Mouse (Mus musculus) MEL (cell line): Measurements from ENCODE around the gene Aknad1. TPM values are rescaled to one million over a fixed set of nuclear protein-coding genes. Genes with fewer than 3 reads are reported as not detected.

Experiments used
- DNase-seq: peaks from one replicate; pipeline ENCODE4 v3.0.0; 2011; ENCODE audit warnings: low read depth, low spot score
- H3K27ac ChIP-seq: 2 replicates; pipeline ENCODE4 v1.5.1; 2012; ENCODE audit warnings: low read depth, mild to moderate bottlenecking, control low read depth, low read length, moderate library complexity; ENCODE audit not compliant: control insufficient read depth
- H3K27me3 ChIP-seq, 2 experiments: fragments of 150-350 bp in 1 of 2; sonication (generic) in 1 of 2; 2 replicates each; pipeline ENCODE4 v1.6.1; 2012; ENCODE audit warnings: low read length in 2 of 2, mild to moderate bottlenecking in 2 of 2, improper control_type of control experiment in 1 of 2, moderate library complexity in 1 of 2; ENCODE audit not compliant: insufficient read depth in 2 of 2, control insufficient read depth in 1 of 2
- H3K36me3 ChIP-seq, 2 experiments: 2 replicates each; pipeline ENCODE4 v1.6.1; 2012 to 2014; ENCODE audit warnings: low read length in 2 of 2, improper control_type of control experiment in 1 of 2, inconsistent platforms in 1 of 2, mild to moderate bottlenecking in 1 of 2; ENCODE audit not compliant: insufficient read depth in 2 of 2, control insufficient read depth in 1 of 2
- H3K4me1 ChIP-seq, 2 experiments: fragments of 150-350 bp in 1 of 2; sonication (generic) in 1 of 2; 2 replicates each; pipeline ENCODE4 v1.6.1; 2012; ENCODE audit warnings: low read length in 2 of 2, improper control_type of control experiment in 1 of 2, mild to moderate bottlenecking in 1 of 2; ENCODE audit not compliant: insufficient read depth in 2 of 2, control insufficient read depth in 1 of 2
- H3K4me3 ChIP-seq, 2 experiments: fragments of 150-350 bp in 1 of 2; sonication (generic) in 1 of 2; 2 replicates each; pipeline ENCODE4 v1.5.1; 2012; ENCODE audit warnings: low read depth in 2 of 2, low read length in 2 of 2, mild to moderate bottlenecking in 2 of 2, moderate library complexity in 2 of 2, control low read depth in 1 of 2, improper control_type of control experiment in 1 of 2; ENCODE audit not compliant: control insufficient read depth in 1 of 2, insufficient read depth in 1 of 2
- H3K79me2 ChIP-seq: 2 replicates; pipeline ENCODE4 v1.6.1; 2012; ENCODE audit warnings: mild to moderate bottlenecking, low read length, moderate library complexity; ENCODE audit not compliant: control insufficient read depth, poor library complexity, insufficient read depth
- H3K9ac ChIP-seq: 2 replicates; pipeline ENCODE4 v1.6.1; 2012; ENCODE audit warnings: low read depth, mild to moderate bottlenecking, control low read depth, low read length, moderate library complexity; ENCODE audit not compliant: control insufficient read depth, poor library complexity, severe bottlenecking
- H3K9me3 ChIP-seq: fragments of 150-350 bp; sonication (generic); replicated peaks from 2 replicates; pipeline ENCODE4 v1.6.1; 2012; ENCODE audit warnings: mild to moderate bottlenecking, low read length, improper control_type of control experiment, moderate library complexity; ENCODE audit not compliant: insufficient read depth
- BHLHE40 ChIP-seq: IDR thresholded peaks from 2 replicates; pipeline ENCODE4 v1.6.1; 2012; ENCODE audit warnings: low read depth, mild to moderate bottlenecking, inconsistent platforms, low read length, improper control_type of control experiment, borderline replicate concordance
- CHD2 ChIP-seq: IDR thresholded peaks from 2 replicates; pipeline ENCODE4 v1.6.1; 2011; ENCODE audit warnings: low read length, improper control_type of control experiment
- ETS1 ChIP-seq: IDR thresholded peaks from 2 replicates; pipeline ENCODE4 v1.6.1; 2012; ENCODE audit warnings: low read depth, mild to moderate bottlenecking, inconsistent platforms, low read length, improper control_type of control experiment, moderate library complexity
- GATA1 ChIP-seq: IDR thresholded peaks from 2 replicates; pipeline ENCODE4 v1.6.1; 2011; ENCODE audit warnings: low read depth, low read length, improper control_type of control experiment
- KAT2A ChIP-seq: conservative IDR thresholded peaks from 2 replicates; pipeline ENCODE4 v1.6.1; 2012; ENCODE audit warnings: low read depth, low read length, improper control_type of control experiment, inconsistent platforms
- MAX ChIP-seq: IDR thresholded peaks from 2 replicates; pipeline ENCODE4 v1.6.1; 2011; ENCODE audit warnings: low read length, improper control_type of control experiment
- MAZ ChIP-seq: IDR thresholded peaks from 2 replicates; pipeline ENCODE4 v1.6.1; 2012; ENCODE audit warnings: low read depth, mild to moderate bottlenecking, inconsistent platforms, low read length, improper control_type of control experiment
- NELFE ChIP-seq: IDR thresholded peaks from 2 replicates; pipeline ENCODE4 v1.6.1; 2011; ENCODE audit warnings: low read depth, low read length, improper control_type of control experiment
- POLR2A ChIP-seq, 2 experiments: IDR thresholded peaks; 2 replicates each; pipeline ENCODE4 v1.6.1; 2011 to 2012; ENCODE audit warnings: low read length in 2 of 2, mild to moderate bottlenecking in 2 of 2, control low read depth in 1 of 2, improper control_type of control experiment in 1 of 2, low read depth in 1 of 2, moderate library complexity in 1 of 2; ENCODE audit not compliant: control insufficient read depth in 1 of 2, insufficient read depth in 1 of 2, poor library complexity in 1 of 2
- TBP ChIP-seq: IDR thresholded peaks from 2 replicates; pipeline ENCODE4 v1.8.0; 2011; ENCODE audit warnings: low read depth, low read length, improper control_type of control experiment
- TCF12 ChIP-seq: IDR thresholded peaks from 2 replicates; pipeline ENCODE4 v1.6.1; 2014; ENCODE audit warnings: low read depth, mild to moderate bottlenecking, inconsistent platforms, low read length, improper control_type of control experiment, moderate library complexity
- UBTF ChIP-seq: IDR thresholded peaks from 2 replicates; pipeline ENCODE4 v1.6.1; 2012; ENCODE audit warnings: low read depth, mild to moderate bottlenecking, inconsistent platforms, low read length, improper control_type of control experiment, moderate library complexity, borderline replicate concordance; ENCODE audit not compliant: insufficient read depth
- USF1 ChIP-seq: IDR thresholded peaks from 2 replicates; pipeline ENCODE4 v1.6.1; 2014; ENCODE audit warnings: low read depth, mild to moderate bottlenecking, inconsistent platforms, low read length, improper control_type of control experiment, moderate library complexity
- USF2 ChIP-seq, 2 experiments: IDR thresholded peaks; 2 replicates each; pipeline ENCODE4 v1.6.1; 2011 to 2012; ENCODE audit warnings: improper control_type of control experiment in 2 of 2, low read length in 2 of 2, borderline replicate concordance in 1 of 2, inconsistent platforms in 1 of 2, low read depth in 1 of 2, mild to moderate bottlenecking in 1 of 2; ENCODE audit not compliant: insufficient read depth in 1 of 2
- ZC3H11A ChIP-seq: IDR thresholded peaks from 2 replicates; pipeline ENCODE4 v1.6.1; 2012; ENCODE audit warnings: low read depth, mild to moderate bottlenecking, inconsistent platforms, low read length, improper control_type of control experiment
- ZKSCAN1 ChIP-seq: IDR thresholded peaks from 2 replicates; pipeline ENCODE4 v1.6.1; 2012; ENCODE audit warnings: low read depth, mild to moderate bottlenecking, inconsistent platforms, low read length, improper control_type of control experiment, moderate library complexity
- ZMIZ1 ChIP-seq: IDR thresholded peaks from 2 replicates; pipeline ENCODE4 v1.6.1; 2012; ENCODE audit warnings: low read depth, mild to moderate bottlenecking, inconsistent platforms, low read length, improper control_type of control experiment, moderate library complexity
- polyA plus RNA-seq, 2 experiments: library from polyadenylated mRNA; stranded (reverse) in 1 of 2; unstranded in 1 of 2; fragments of >175 nt in 1 of 2; fragments of >200 nt in 1 of 2; gene quantifications; 2 replicates each; pipeline versions ENCODE4 v1.2.1 to v1.2.4; 2012; ENCODE audit warnings: low replicate concordance in 2 of 2, low read depth in 1 of 2; ENCODE audit not compliant: insufficient read length in 2 of 2, insufficient read depth in 1 of 2, missing spikeins in 1 of 2
- total RNA-seq: library from RNA; depleted of rRNA; stranded (reverse); fragments of 300-350 nt; gene quantifications from 2 replicates; pipeline ENCODE4 v1.2.3, GENCODE M21; 2012

Aknad1 gene
- total and polyA plus RNA-seq, 3 experiments: 0.06 TPM; not detected in 2

DNA sequence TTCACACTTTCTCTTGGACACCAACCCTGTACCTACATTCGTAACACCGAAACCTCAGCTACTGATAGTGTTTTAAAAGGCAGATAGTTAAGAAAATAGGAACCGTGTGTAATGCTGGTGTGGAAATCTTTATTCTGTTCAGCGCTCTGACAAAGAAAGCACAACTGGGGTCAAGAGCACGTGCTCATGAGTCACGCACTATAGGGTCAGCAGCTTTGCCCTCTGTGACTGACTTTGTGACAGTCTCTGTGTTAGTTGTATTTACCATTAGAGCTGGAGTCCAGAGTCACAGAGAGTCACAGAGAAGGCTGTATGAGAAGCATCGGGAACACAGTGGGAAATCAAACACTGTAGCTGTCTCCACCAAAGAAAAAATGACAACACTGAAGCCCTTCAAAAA is 27.5 kb downstream of the Aknad1 start:
- TF ChIP-seq NELFE (no peak), ZC3H11A (no peak), UBTF (no peak)

DNA sequence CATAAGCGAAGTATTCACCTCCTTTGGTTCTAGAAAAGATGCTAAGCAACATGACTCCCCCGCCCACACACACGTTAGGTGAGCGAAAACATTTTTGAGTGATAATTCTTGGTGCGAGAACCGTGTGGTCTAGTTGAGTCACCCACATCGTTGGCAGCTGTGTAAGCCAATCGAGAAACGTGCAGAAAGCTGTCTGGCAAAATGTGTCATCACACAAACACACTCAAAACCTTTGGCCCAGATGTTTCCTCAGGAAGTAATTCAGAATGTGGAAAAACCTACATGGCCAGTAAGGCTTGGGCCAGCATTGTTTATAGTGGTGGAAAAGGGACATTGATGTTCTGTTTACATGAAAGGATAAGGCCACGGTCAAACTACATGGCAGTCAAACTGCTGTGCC is 28.0 kb downstream of the Aknad1 start:
- Histone ChIP-seq H3K9ac (no peak overlapping the region), H3K36me3 (no peaks in the 10 kb centered on the region), H3K4me1 (no peaks in the 10 kb centered on the region), H3K27me3 (no peaks in the 10 kb centered on the region), H3K9me3 (no peaks in the 10 kb centered on the region), H3K79me2 (no peaks in the 10 kb centered on the region), H3K27ac (no peak overlapping the region), H3K4me3 (no peak overlapping the region)
- DNase-seq: no peak
- TF ChIP-seq TCF12 (no peak), BHLHE40 (no peak), MAZ (no peak), TBP (no peak), ZMIZ1 (no peak)

More for the DNA sequence above, 27.5 kb downstream of the Aknad1 start:
- Histone ChIP-seq H3K9me3 (no peaks in the 10 kb centered on the region), H3K27ac (no peak overlapping the region), H3K4me1 (no peaks in the 10 kb centered on the region), H3K27me3 (no peaks in the 10 kb centered on the region), H3K4me3 (no peak overlapping the region), H3K36me3 (no peaks in the 10 kb centered on the region), H3K9ac (no peak overlapping the region), H3K79me2 (no peaks in the 10 kb centered on the region)
- no peak for DNase-seq

DNA sequence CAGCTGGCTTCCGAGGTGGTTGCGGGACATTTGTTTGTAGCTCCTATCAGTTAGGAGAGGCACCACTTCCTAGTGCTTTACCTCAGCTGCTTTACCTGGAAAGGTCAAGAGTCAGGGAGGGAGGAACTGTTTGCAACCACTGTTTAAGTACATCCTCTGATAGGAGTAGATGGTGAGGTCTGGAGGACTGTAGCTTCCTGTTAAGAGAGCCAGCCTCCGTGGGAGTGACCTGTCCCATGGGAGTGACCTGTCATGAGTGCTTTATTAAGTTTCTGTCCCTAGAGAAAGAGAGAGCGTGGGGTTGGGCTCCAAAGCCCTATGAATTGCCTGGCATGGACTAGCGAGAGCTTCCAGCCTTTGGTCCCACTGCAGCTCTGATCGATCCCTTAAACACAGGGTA is 30.1 kb downstream of the Aknad1 start:
- Histone ChIP-seq H3K27ac (no peak overlapping the region), H3K4me3 (no peak overlapping the region)
- TF ChIP-seq MAX (no peak), KAT2A (no peak), ETS1 (no peak), POLR2A (IDR thresholded peaks at IDR 0.05; ENCODE audit: control insufficient read depth in 1 of 2, insufficient read depth in 1 of 2, low read depth in 1 of 2, low read length in 2 of 2, poor library complexity in 1 of 2) (no peak), USF1 (no peak), ZKSCAN1 (no peak), USF2 (IDR thresholded peaks at IDR 0.05; ENCODE audit: borderline replicate concordance in 1 of 2, insufficient read depth in 1 of 2, low read depth in 1 of 2, low read length in 2 of 2) (no peak), GATA1 (no peak), CHD2 (no peak)
- TF ChIP-seq, all 39 proteins: peak for 0
- Histone ChIP-seq H3K4me1 (0 out of 4 replicates have a peak, but pooled peaks cover 0 to 4% of the 10 kb centered on the region in 2 experiments), H3K27me3 (no peaks in the 10 kb centered on the region), H3K79me2 (no peaks in the 10 kb centered on the region), H3K36me3 (no peaks in the 10 kb centered on the region), H3K9ac (no peak overlapping the region), H3K9me3 (no peaks in the 10 kb centered on the region)
- no peak for DNase-seq
